9 mouse cellular contexts compared by ENCODE assay signal in genomic region chr16:44254698-44255097, GRCm38 (mm10).
A peak's percentile ranks its signal among the peaks of the same experiment; 100 is the strongest.
DNase-seq lines count a peak whose midpoint lies in the region; ATAC-seq and TF ChIP-seq lines count a peak whose summit lies in the region.
"Had no signal": no experiment of that assay in that cellular context is flagged by ENCODE, and none has a peak within 500 bp of the region (broad histone marks: within the 10 kb centered on the region; RNA-seq: fewer than 3 reads in every experiment).

No protein-coding gene starts in this region.

- no peak overlapping the region for H3K9ac ChIP-seq in liver, adult 2 months (ENCODE audit: low read depth, low read length)
- H3K9ac ChIP-seq in liver, embryonic 12.5 days = no peak overlapping the region
- H3K9ac ChIP-seq in heart, embryonic 14.5 days (ENCODE audit: low read length) = no peak overlapping the region
- no peak overlapping the region for H3K9ac ChIP-seq in lung, postnatal 0 days (replicated peaks; ENCODE audit: low read depth)
- H3K9ac ChIP-seq: hindbrain, embryonic 15.5 days; neural tube, embryonic 13.5 days had no signal

- WGBS in liver, adult 2 months = 85% methylated on average over 7 of the region's 7 CpGs
- 70% methylated on average over 7 of the region's 7 CpGs for WGBS in liver, embryonic 12.5 days (ENCODE audit: insufficient replicate concordance)
- whole genome bisulfite sequencing in heart, embryonic 14.5 days = 61% methylated on average over 7 of the region's 7 CpGs
- WGBS in lung, postnatal 0 days = 50% methylated on average over 7 of the region's 7 CpGs

- H3K36me3 ChIP-seq in liver, adult 2 months (ENCODE audit: control insufficient read depth, insufficient read depth, low read length) = no peaks in the 10 kb centered on the region
- no peaks in the 10 kb centered on the region for H3K36me3 ChIP-seq in liver, embryonic 12.5 days
- no peaks in the 10 kb centered on the region for H3K36me3 ChIP-seq in heart, embryonic 14.5 days (ENCODE audit: control insufficient read depth, insufficient read depth, low read length)
- H3K36me3 ChIP-seq in lung, postnatal 0 days (ENCODE audit: insufficient read depth, low read length) = no peaks in the 10 kb centered on the region
- H3K36me3 ChIP-seq: hindbrain, embryonic 15.5 days; neural tube, embryonic 13.5 days had no signal

- peak; percentile 16 for DNase-seq in liver, adult 2 months (ENCODE audit: extremely low read depth, low read depth, low spot score)
- DNase-seq in cerebellum, adult 9-11 months = peak; percentile 93
- peak; percentile 79 for DNase-seq in lung, postnatal 0 days (ENCODE audit: low spot score)
- no peak for DNase-seq in thymus, postnatal 25 days

- no peaks in the 10 kb centered on the region for H3K4me1 ChIP-seq in liver, adult 2 months (ENCODE audit: control insufficient read depth, insufficient read depth, low read length)
- no peaks in the 10 kb centered on the region for H3K4me1 ChIP-seq in liver, embryonic 12.5 days
- H3K4me1 ChIP-seq in heart, embryonic 14.5 days (ENCODE audit: control insufficient read depth in 2 of 2, insufficient read depth in 2 of 2, low read length in 2 of 2) = peaks cover 0 to 7% of the 10 kb centered on the region in 2 experiments; a peak in 2 of 4 replicates
- H3K4me1 ChIP-seq in lung, postnatal 0 days (ENCODE audit: insufficient read depth, low read depth, low read length) = no peaks in the 10 kb centered on the region
- H3K4me1 ChIP-seq: hindbrain, embryonic 15.5 days; neural tube, embryonic 13.5 days had no signal

- no peak for TF ChIP-seq POLR2A in liver, adult 2 months (IDR thresholded peaks at IDR 0.05; ENCODE audit: extremely low read depth, insufficient read depth, low read length)

- H3K27ac ChIP-seq in liver, adult 2 months (replicated peaks; ENCODE audit: insufficient read depth, low read depth, low read length) = no peak overlapping the region
- H3K27ac ChIP-seq in liver, embryonic 12.5 days = no peak overlapping the region
- no peak overlapping the region for H3K27ac ChIP-seq in heart, embryonic 14.5 days (replicated peaks in 1 of 2; ENCODE audit: control insufficient read depth in 1 of 2, insufficient read depth in 1 of 2, low read depth in 2 of 2, low read length in 2 of 2)
- no peak overlapping the region for H3K27ac ChIP-seq in lung, postnatal 0 days (ENCODE audit: low read length)
- H3K27ac ChIP-seq: hindbrain, embryonic 15.5 days; neural tube, embryonic 13.5 days had no signal

- no peak overlapping the region for H3K4me3 ChIP-seq in liver, adult 2 months (ENCODE audit: insufficient read depth, low read depth, low read length)
- no peak overlapping the region for H3K4me3 ChIP-seq in liver, embryonic 12.5 days
- no peak overlapping the region for H3K4me3 ChIP-seq in heart, embryonic 14.5 days (ENCODE audit: control insufficient read depth in 1 of 2, insufficient read depth in 1 of 2, low read depth in 1 of 2, low read length in 2 of 2)
- no peak overlapping the region for H3K4me3 ChIP-seq in lung, postnatal 0 days (ENCODE audit: low read depth, low read length)
- H3K4me3 ChIP-seq: hindbrain, embryonic 15.5 days; neural tube, embryonic 13.5 days had no signal

- no peak for TF ChIP-seq EP300 in lung, postnatal 0 days (IDR thresholded peaks at IDR 0.05)

- TF ChIP-seq CTCF in liver, adult 2 months (IDR thresholded peaks at IDR 0.05; ENCODE audit: low read depth, low read length) = no peak
- TF ChIP-seq CTCF in lung, postnatal 0 days (IDR thresholded peaks at IDR 0.05) = no peak

- ATAC-seq in liver, embryonic 12.5 days = no peak
- ATAC-seq in heart, embryonic 14.5 days (ENCODE audit: insufficient number of reproducible peaks, insufficient read depth, low FRiP score, low read depth) = peak; percentile 61; the same call in 1 of the 2 replicates
- peak; percentile 73 for ATAC-seq in lung, postnatal 0 days
- ATAC-seq in activated CD4-positive, CD25-positive, alpha-beta regulatory T cell, adult 4 months = no peak

- H3K79me2 ChIP-seq in liver, adult 2 months (ENCODE audit: control insufficient read depth, insufficient read depth, low read length) = no peaks in the 10 kb centered on the region

- H3K9me3 ChIP-seq in liver, embryonic 12.5 days (replicated peaks) = no peaks in the 10 kb centered on the region
- no peaks in the 10 kb centered on the region for H3K9me3 ChIP-seq in heart, embryonic 14.5 days (ENCODE audit: control insufficient read depth, low read length)
- no peaks in the 10 kb centered on the region for H3K9me3 ChIP-seq in lung, postnatal 0 days (ENCODE audit: low read length)
- H3K9me3 ChIP-seq: hindbrain, embryonic 15.5 days; neural tube, embryonic 13.5 days had no signal

- no peaks in the 10 kb centered on the region for H3K27me3 ChIP-seq in liver, adult 2 months (ENCODE audit: control insufficient read depth, insufficient read depth, low read length)
- 0 out of 2 replicates have a peak, but pooled peaks cover 3% of the 10 kb centered on the region for H3K27me3 ChIP-seq in liver, embryonic 12.5 days (replicated peaks)
- no peaks in the 10 kb centered on the region for H3K27me3 ChIP-seq in heart, embryonic 14.5 days (ENCODE audit: control insufficient read depth, insufficient read depth, low read length)
- no peaks in the 10 kb centered on the region for H3K27me3 ChIP-seq in lung, postnatal 0 days (replicated peaks; ENCODE audit: insufficient read depth, low read length)
- H3K27me3 ChIP-seq: hindbrain, embryonic 15.5 days; neural tube, embryonic 13.5 days had no signal

- H3K4me2 ChIP-seq in liver, embryonic 12.5 days = no peak overlapping the region
- H3K4me2 ChIP-seq in heart, embryonic 14.5 days (ENCODE audit: low read length) = no peak overlapping the region
- H3K4me2 ChIP-seq in lung, postnatal 0 days (replicated peaks; ENCODE audit: low read depth, low read length) = 0 out of 2 replicates have a peak overlapping the region, but pooled peaks have one; percentile 11
- H3K4me2 ChIP-seq: hindbrain, embryonic 15.5 days; neural tube, embryonic 13.5 days had no signal

Comparison
In these comparisons a context has a peak if more than half of its experiments do, and no peak if none do; other contexts are left out.
1. ATAC-seq: peak in heart, embryonic 14.5 days (single experiment) and lung, postnatal 0 days (single experiment); none in liver, embryonic 12.5 days (single experiment) and activated CD4-positive, CD25-positive, alpha-beta regulatory T cell, adult 4 months (single experiment).